Mouse (Mus musculus) brain, embryonic 14.5 days (tissue): Measurements from ENCODE around the gene Fam117a. TPM values are rescaled to one million over a fixed set of nuclear protein-coding genes. Genes with fewer than 3 reads are reported as not detected.

Experiments
- DNase-seq: peaks from one replicate; pipeline ENCODE4 v3.0.0-alpha.2; 2011; ENCODE audit warnings: low read depth
- CTCF ChIP-seq: fragments of 200-500 bp; IDR thresholded peaks from 2 replicates; pipeline ENCODE4 v1.5.1; 2012; ENCODE audit warnings: inconsistent platforms, mild to moderate bottlenecking, moderate library complexity, borderline replicate concordance; ENCODE audit not compliant: insufficient read depth, insufficient read length; ENCODE audit errors: extremely low read depth
- POLR2A ChIP-seq: fragments of 200-500 bp; IDR thresholded peaks from 2 replicates; pipeline ENCODE4 v1.6.1; 2012; ENCODE audit warnings: mild to moderate bottlenecking, inconsistent platforms, borderline replicate concordance; ENCODE audit not compliant: poor library complexity, insufficient read depth, insufficient read length, severe bottlenecking; ENCODE audit errors: extremely low read depth
- polyA plus RNA-seq: library from polyadenylated mRNA; depleted of rRNA; stranded (reverse); fragments of >200 nt; gene quantifications from 2 replicates; pipeline ENCODE4 v1.2.3, GENCODE M21; 2012; rRNA removed

The Fam117a gene
- 9.9 and 14.4 TPM in 2 replicates for polyA plus RNA-seq

- DNase-seq = peak; percentile 97
- peak; percentile 51; the same call in 1 of the 2 replicates for TF ChIP-seq POLR2A
- no peak for TF ChIP-seq CTCF
Observed at GRCm38 (mm10) chr11:95336568-95337128, at the start of gene Fam117a. Gene Fam117a (plus strand): TSS chr11:95337018.

- no peak for DNase-seq
Observed at GRCm38 (mm10) chr11:95291998-95292397, 44.8 kb upstream of the Fam117a start.

GRCm38 (mm10) chr11:95293017-95293624 is 43.7 kb upstream of the Fam117a start:
- DNase-seq = no peak
- no peak for TF ChIP-seq POLR2A
- TF ChIP-seq CTCF = no peak

More at GRCm38 (mm10) chr11:95291998-95292397, 44.8 kb upstream of the Fam117a start:
- no peak for TF ChIP-seq POLR2A
- no peak for TF ChIP-seq CTCF

- TF ChIP-seq POLR2A = no peak
- TF ChIP-seq CTCF = no peak
- no peak for DNase-seq
Observed at GRCm38 (mm10) chr11:95295736-95296135, 41.1 kb upstream of the Fam117a start.

- peak; percentile 40 for DNase-seq
- TF ChIP-seq POLR2A (no peak), CTCF (peak; percentile 84)
Observed at GRCm38 (mm10) chr11:95298146-95298545, 38.7 kb upstream of the Fam117a start.

GRCm38 (mm10) chr11:95299886-95300285 is 36.9 kb upstream of the Fam117a start:
- DNase-seq = no peak
- no peak for TF ChIP-seq CTCF
- no peak for TF ChIP-seq POLR2A

GRCm38 (mm10) chr11:95301772-95302171 is 35.0 kb upstream of the Fam117a start:
- DNase-seq = no peak
- TF ChIP-seq POLR2A (no peak), CTCF (no peak)

DNA sequence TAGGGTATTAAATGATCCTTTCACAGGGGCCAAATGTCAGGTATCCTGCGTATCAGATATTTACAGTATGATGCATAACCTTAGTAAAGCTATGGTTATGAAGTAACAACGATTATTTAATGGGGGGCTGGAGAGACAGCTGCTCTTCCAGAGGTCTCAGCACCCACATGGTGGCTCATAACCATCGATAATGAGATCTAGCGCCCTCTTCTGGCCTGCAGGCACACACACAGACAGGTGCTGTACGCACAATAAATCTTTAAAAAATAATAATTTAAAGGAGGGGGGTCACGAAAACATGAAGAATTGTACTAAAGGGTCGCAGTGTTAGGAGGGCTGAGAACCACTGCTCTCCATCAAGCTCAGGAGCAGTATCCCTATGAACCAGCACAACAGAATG is 31.2 kb upstream of the Fam117a start:
- TF ChIP-seq POLR2A = no peak
- peak; percentile 24; the same call in 1 of the 2 replicates for TF ChIP-seq CTCF
- DNase-seq = no peak

DNA sequence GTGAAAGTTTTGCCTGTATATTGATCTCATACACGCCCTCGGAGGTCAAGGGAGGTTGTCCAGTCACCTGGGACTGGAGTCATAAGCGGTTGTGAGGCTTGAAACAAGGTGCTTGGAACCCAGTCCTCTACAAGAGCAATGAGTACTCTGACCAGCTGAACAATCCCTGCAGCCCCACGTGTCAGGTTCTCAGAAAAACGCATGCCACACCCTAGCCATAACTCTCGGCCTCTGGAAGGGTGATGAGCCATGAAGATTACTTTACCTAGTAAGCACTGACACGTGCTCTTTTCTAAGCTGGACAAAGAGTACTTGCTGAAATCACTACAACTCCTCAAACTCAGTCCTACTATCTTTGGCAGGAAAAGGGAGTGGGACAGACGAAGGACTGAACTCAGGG is 29.3 kb upstream of the Fam117a start:
- TF ChIP-seq POLR2A (no peak), CTCF (no peak)
- DNase-seq = no peak

GRCm38 (mm10) chr11:95309510-95310006 is 27.3 kb upstream of the Fam117a start:
- peak; percentile 100 for DNase-seq
- no peak for TF ChIP-seq POLR2A
- TF ChIP-seq CTCF = no peak

- TF ChIP-seq CTCF (no peak), POLR2A (peak; percentile 53; the same call in 1 of the 2 replicates)
- DNase-seq = peak; percentile 100
Observed at GRCm38 (mm10) chr11:95310007-95310647, 26.7 kb upstream of the Fam117a start, which contains the start of gene Kat7. Gene Kat7 (minus strand): TSS chr11:95310246.

DNA sequence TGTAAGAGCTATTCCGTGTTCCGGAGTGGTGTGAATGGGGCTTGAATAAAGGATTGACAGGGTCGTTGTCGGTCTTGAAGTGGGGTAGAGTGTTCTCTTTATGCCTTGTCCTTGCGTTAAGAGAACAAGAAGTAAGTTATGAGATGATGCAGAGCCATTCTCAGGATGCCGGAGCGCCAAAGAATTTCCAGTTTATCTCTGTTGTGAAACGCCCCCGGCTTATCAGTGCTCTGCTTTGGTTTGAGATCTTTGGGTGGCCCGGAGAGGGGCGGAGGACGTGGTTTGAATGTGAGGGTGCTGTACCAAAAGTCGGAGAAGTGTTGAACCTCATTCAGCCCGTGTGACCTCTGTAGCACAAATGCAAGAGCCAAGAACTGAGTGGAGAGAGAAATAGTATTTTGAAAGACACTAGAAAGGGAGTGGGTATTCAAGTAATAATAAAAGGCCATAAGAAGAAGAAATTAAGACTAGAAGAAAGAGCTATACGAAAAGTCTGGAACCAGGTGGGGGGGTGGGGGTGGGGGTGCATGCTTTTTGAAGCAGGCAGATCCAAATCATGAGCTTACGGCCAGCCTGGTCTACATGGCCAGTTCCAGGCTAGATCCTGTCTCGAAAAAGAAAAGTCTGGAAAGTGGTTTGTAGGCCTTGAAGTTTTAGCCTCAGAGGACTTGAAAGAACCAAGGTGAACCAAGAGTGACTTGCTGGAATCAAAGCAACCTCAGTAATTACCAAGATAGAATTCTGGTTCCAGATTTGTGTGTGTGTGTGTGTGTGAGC is 26.0 kb upstream of the Fam117a start:
- DNase-seq = no peak
- TF ChIP-seq CTCF (no peak), POLR2A (no peak)
